Mouse (Mus musculus) brain, embryonic 18.5 days (tissue): Measurements from ENCODE around the gene Btaf1.

ENCODE experiments used
- DNase-seq: peaks from one replicate; pipeline ENCODE4 v3.0.0-alpha.2; 2012; ENCODE audit warnings: low read depth, low spot score

The Btaf1 gene

GRCm38 (mm10) chr19:36925671-36926552 lies at the start of gene Btaf1:
Gene Btaf1 (plus strand): TSS chr19:36926079.
- DNase-seq: peak; percentile 79

GRCm38 (mm10) chr19:36877329-36877728 lies 48.5 kb upstream of the Btaf1 start:
- no peak for DNase-seq

GRCm38 (mm10) chr19:36878743-36879495 lies 47.0 kb upstream of the Btaf1 start:
- no peak for DNase-seq

- DNase-seq: no peak
Observed at GRCm38 (mm10) chr19:36883119-36883518, 42.8 kb upstream of the Btaf1 start.

GRCm38 (mm10) chr19:36886316-36886715 lies 39.6 kb upstream of the Btaf1 start:
- no peak for DNase-seq

GRCm38 (mm10) chr19:36887706-36888105 lies 38.2 kb upstream of the Btaf1 start:
- no peak for DNase-seq

GRCm38 (mm10) chr19:36891746-36892145 lies 34.1 kb upstream of the Btaf1 start:
- no peak for DNase-seq

GRCm38 (mm10) chr19:36896791-36897569 lies 28.9 kb upstream of the Btaf1 start:
- no peak for DNase-seq

- DNase-seq: no peak
Observed at GRCm38 (mm10) chr19:36897778-36898177, 28.1 kb upstream of the Btaf1 start.

GRCm38 (mm10) chr19:36903377-36903776 lies 22.5 kb upstream of the Btaf1 start:
- DNase-seq: no peak

- DNase-seq: peak; percentile 60
Observed at GRCm38 (mm10) chr19:36904211-36905007, 21.5 kb upstream of the Btaf1 start.

GRCm38 (mm10) chr19:36909150-36909549 lies 16.7 kb upstream of the Btaf1 start:
- no peak for DNase-seq

GRCm38 (mm10) chr19:36909676-36910292 lies 16.1 kb upstream of the Btaf1 start:
- no peak for DNase-seq

- DNase-seq: no peak
Observed at GRCm38 (mm10) chr19:36910424-36911045, 15.3 kb upstream of the Btaf1 start.

GRCm38 (mm10) chr19:36913064-36913463 lies 12.8 kb upstream of the Btaf1 start:
- no peak for DNase-seq

GRCm38 (mm10) chr19:36916206-36916605 lies 9.7 kb upstream of the Btaf1 start:
- no peak for DNase-seq

GRCm38 (mm10) chr19:36916876-36917389 lies 8.9 kb upstream of the Btaf1 start:
- no peak for DNase-seq

GRCm38 (mm10) chr19:36918441-36919301 lies 7.2 kb upstream of the Btaf1 start:
- peak; percentile 63 for DNase-seq

GRCm38 (mm10) chr19:36919466-36919865 lies 6.4 kb upstream of the Btaf1 start, which contains the start of gene Fgfbp3:
Gene Fgfbp3 (minus strand): TSS chr19:36919615.
- DNase-seq: no peak
